Comparison of ENCODE assay signal across 7 mouse cellular contexts in the genomic region with DNA sequence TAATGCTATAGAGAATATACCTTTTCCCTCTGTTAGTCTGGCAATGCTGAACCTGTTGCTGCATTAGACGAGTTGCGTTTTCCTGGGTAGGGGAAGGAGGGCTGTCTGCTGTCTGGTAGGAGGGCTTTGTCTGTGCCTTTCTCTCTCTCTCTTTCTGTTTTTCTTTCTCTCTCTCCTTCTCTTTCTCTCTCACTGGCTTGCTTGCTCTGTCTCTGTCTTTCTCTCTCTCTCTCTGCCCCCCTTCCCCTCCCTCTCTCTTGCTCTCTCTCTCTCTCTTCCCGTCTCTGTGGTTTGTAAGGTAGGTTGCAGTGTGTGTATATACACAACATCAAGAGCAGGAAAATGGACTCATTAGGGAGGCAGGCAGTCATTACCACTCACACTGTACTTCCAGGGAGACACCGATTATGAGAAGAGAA. TPM values are rescaled to one million over a fixed set of nuclear protein-coding genes. Genes with fewer than 3 reads are reported as not detected.
DNase-seq lines count a peak whose midpoint lies in the region; ATAC-seq and TF ChIP-seq lines count a peak whose summit lies in the region.

No protein-coding gene starts in this region.

- TF ChIP-seq RAD21 in CH12.LX (IDR thresholded peaks at IDR 0.05; ENCODE audit: low read depth, low read length): no peak

- ATAC-seq in forebrain, embryonic 16.5 days: peak; percentile 84
- ATAC-seq in inflammation-experienced regulatory T-cells, adult 6 months: peak; percentile 87
- ATAC-seq in liver, embryonic 15.5 days (ENCODE audit: insufficient read depth): no peak
- no peak for ATAC-seq in neural tube, embryonic 13.5 days (ENCODE audit: low read depth)

- no peak for TF ChIP-seq EP300 in CH12.LX (IDR thresholded peaks at IDR 0.05; ENCODE audit: low read length)

- TF ChIP-seq CTCF in CH12.LX (conservative IDR thresholded peaks at IDR 0.05 in 1 of 2, IDR thresholded peaks at IDR 0.05 in 1 of 2; ENCODE audit: low read depth in 2 of 2, low read length in 2 of 2): no peak

- no peak for TF ChIP-seq POLR2A in CH12.LX (IDR thresholded peaks at IDR 0.05; ENCODE audit: low read depth, low read length)

- intact Hi-C loops in left cerebral cortex, postnatal 36 days (cut with DNase I): loop anchor here (5.0 kb wide), 1 partner anchor 600 kb away; no protein-coding TSS in a partner anchor

- no peaks in the 10 kb centered on the region for H3K79me2 ChIP-seq in CH12.LX (replicated peaks; ENCODE audit: control insufficient read depth, extremely low read depth, insufficient read depth, poor library complexity, severe bottlenecking)

- H3K4me2 ChIP-seq in CH12.LX (ENCODE audit: insufficient read depth, low read depth, poor library complexity, severe bottlenecking): peak overlapping the region; percentile 24
- H3K4me2 ChIP-seq in forebrain, embryonic 16.5 days (ENCODE audit: low read length): peak overlapping the region; percentile 54
- H3K4me2 ChIP-seq in liver, embryonic 15.5 days: peak overlapping the region; percentile 36
- peak overlapping the region; percentile 40 for H3K4me2 ChIP-seq in neural tube, embryonic 13.5 days

- 1% methylated on average over 4 of the region's 4 CpGs for WGBS in forebrain, embryonic 16.5 days
- 23% methylated on average over 4 of the region's 4 CpGs for WGBS in liver, embryonic 15.5 days (ENCODE audit: insufficient replicate concordance)
- 32% methylated on average over 4 of the region's 4 CpGs for WGBS in neural tube, embryonic 13.5 days

- no peaks in the 10 kb centered on the region for H3K27me3 ChIP-seq in CH12.LX (replicated peaks)
- H3K27me3 ChIP-seq in forebrain, embryonic 16.5 days (replicated peaks; ENCODE audit: control insufficient read depth, insufficient read depth, low read length): no peaks in the 10 kb centered on the region
- H3K27me3 ChIP-seq in liver, embryonic 15.5 days: no peaks in the 10 kb centered on the region
- H3K27me3 ChIP-seq in neural tube, embryonic 13.5 days: no peaks in the 10 kb centered on the region

- H3K36me3 ChIP-seq in CH12.LX (replicated peaks in 1 of 2; ENCODE audit: control insufficient read depth in 1 of 2, insufficient read depth in 1 of 2, low read length in 1 of 2): no peaks in the 10 kb centered on the region
- no peaks in the 10 kb centered on the region for H3K36me3 ChIP-seq in forebrain, embryonic 16.5 days (ENCODE audit: control insufficient read depth, insufficient read depth)
- no peaks in the 10 kb centered on the region for H3K36me3 ChIP-seq in liver, embryonic 15.5 days (replicated peaks)
- H3K36me3 ChIP-seq in neural tube, embryonic 13.5 days: no peaks in the 10 kb centered on the region

- no peak overlapping the region for H3K27ac ChIP-seq in CH12.LX (ENCODE audit: insufficient read depth, low read depth)
- peak overlapping the region; percentile 72 for H3K27ac ChIP-seq in forebrain, embryonic 16.5 days (ENCODE audit: low read length)
- peak overlapping the region; percentile 33; the same call in 1 of the 2 replicates for H3K27ac ChIP-seq in liver, embryonic 15.5 days (replicated peaks)
- peak overlapping the region; percentile 46 for H3K27ac ChIP-seq in neural tube, embryonic 13.5 days (replicated peaks)

- H3K9me3 ChIP-seq in CH12.LX (replicated peaks; ENCODE audit: low read length): no peaks in the 10 kb centered on the region
- no peaks in the 10 kb centered on the region for H3K9me3 ChIP-seq in forebrain, embryonic 16.5 days (ENCODE audit: control insufficient read depth, low read length)
- no peaks in the 10 kb centered on the region for H3K9me3 ChIP-seq in liver, embryonic 15.5 days (replicated peaks)
- no peaks in the 10 kb centered on the region for H3K9me3 ChIP-seq in neural tube, embryonic 13.5 days

- H3K4me3 ChIP-seq in CH12.LX (replicated peaks in 1 of 3; ENCODE audit: low read depth in 2 of 3, low read length in 2 of 3, poor library complexity in 1 of 3): no peak overlapping the region
- H3K4me3 ChIP-seq in forebrain, embryonic 16.5 days (replicated peaks; ENCODE audit: low read length): peak overlapping the region; percentile 35
- peak overlapping the region; percentile 37 for H3K4me3 ChIP-seq in liver, embryonic 15.5 days (replicated peaks)
- H3K4me3 ChIP-seq in neural tube, embryonic 13.5 days: peak overlapping the region; percentile 21

- DNase-seq in CH12.LX (ENCODE audit: extremely low read depth): no peak
- peak; percentile 59 for DNase-seq in adrenal gland, postnatal 10 days
- no peak for DNase-seq in left cerebral cortex, postnatal 36 days (ENCODE audit: low spot score in 2 of 2)

- H3K9ac ChIP-seq in CH12.LX (ENCODE audit: insufficient read depth, low read depth): no peak overlapping the region
- H3K9ac ChIP-seq in forebrain, embryonic 16.5 days (replicated peaks; ENCODE audit: low read depth, low read length): peak overlapping the region; percentile 51
- no peak overlapping the region for H3K9ac ChIP-seq in liver, embryonic 15.5 days
- peak overlapping the region; percentile 53; the same call in 1 of the 2 replicates for H3K9ac ChIP-seq in neural tube, embryonic 13.5 days

- dilution Hi-C loops in CH12.LX (cut with MboI; ENCODE audit: extremely low pct_ligation_motif_present, extremely low pct_unique_long_range_greater_than_20kb, low sequenced_read_pairs): no loop called here

- in situ Hi-C loops in CH12.LX (cut with MboI; ENCODE audit: low pct_ligation_motif_present, low pct_unique_long_range_greater_than_20kb, low sequenced_read_pairs): loop anchor here (25.0 kb wide), 1 partner anchor 255 kb away; no protein-coding TSS in a partner anchor

- peaks cover 0 to 3% of the 10 kb centered on the region in 2 experiments; a peak in 1 of 4 replicates for H3K4me1 ChIP-seq in CH12.LX (ENCODE audit: control insufficient read depth in 1 of 2, insufficient read depth in 2 of 2)
- peaks cover 14% of the 10 kb centered on the region for H3K4me1 ChIP-seq in forebrain, embryonic 16.5 days (replicated peaks; ENCODE audit: control insufficient read depth, insufficient read depth, low read length)
- peaks cover 3% of the 10 kb centered on the region; the same call in 1 of the 2 replicates for H3K4me1 ChIP-seq in liver, embryonic 15.5 days (replicated peaks)
- H3K4me1 ChIP-seq in neural tube, embryonic 13.5 days (replicated peaks): 0 out of 2 replicates have a peak, but pooled peaks cover 4% of the 10 kb centered on the region

TF ChIP-seq in CH12.LX, 34 proteins besides CTCF, POLR2A, EP300 and RAD21:
- no peak for TF ChIP-seq ZC3H11A (IDR thresholded peaks at IDR 0.05; ENCODE audit: low read depth, low read length)

RNA-seq across cellular contexts. Expression of gene Zbtb20, which starts 31.6 kb away (rescaled TPM):
- total RNA-seq in CH12.LX (2012; rRNA removed) (58.0 and 60.9 TPM in 2 replicates), CH12.LX (2014; rRNA removed) (23.2 and 24.9 TPM in 2 replicates)
- polyA plus RNA-seq in CH12.LX (2012; ENCODE audit: insufficient read length, low read depth): 51.6 and 57.2 TPM in 2 replicates
- 100 to 1,000 TPM in 1 of 2 experiments, 10 to 100 TPM in 1; 99.2 to 123 TPM for total RNA-seq in adrenal gland, postnatal 10 days (2021)
- polyA plus RNA-seq in forebrain, embryonic 16.5 days (2015; fragmentation: Nextera tagmentation; extraction: Ambion mirVana): 126 and 138 TPM in 2 replicates
- 10 to 100 TPM; 32.1 to 97.7 (median 96.1) TPM for polyA plus RNA-seq in inflammation-experienced regulatory T-cells, adult 6 months (2017; shearing (Covaris generic))
- polyA plus RNA-seq in liver, embryonic 15.5 days (2015; fragmentation: Nextera tagmentation; extraction: Ambion mirVana): 5.1 and 6.0 TPM in 2 replicates
- 61.5 and 71.4 TPM in 2 replicates for polyA plus RNA-seq in neural tube, embryonic 13.5 days (2015; fragmentation: Nextera tagmentation; extraction: Ambion mirVana)
- total RNA-seq in left cerebral cortex, postnatal 36 days (2021): 10 to 100 TPM; 40.1 to 64.5 TPM

Comparison
In these comparisons a context has a peak if more than half of its experiments do, and no peak if none do; other contexts are left out.
1. H3K4me3 ChIP-seq: peak in forebrain, embryonic 16.5 days (single experiment), liver, embryonic 15.5 days (single experiment) and neural tube, embryonic 13.5 days (single experiment); none in CH12.LX (0 of 3).
2. H3K9ac ChIP-seq: peak in forebrain, embryonic 16.5 days (single experiment) and neural tube, embryonic 13.5 days (single experiment); none in CH12.LX (single experiment) and liver, embryonic 15.5 days (single experiment).
3. ATAC-seq: peak in forebrain, embryonic 16.5 days (single experiment) and inflammation-experienced regulatory T-cells, adult 6 months (single experiment); none in liver, embryonic 15.5 days (single experiment) and neural tube, embryonic 13.5 days (single experiment).
4. Peak in every context shown above with its lines, with median percentiles within 50 percentile points of each other: H3K4me2 ChIP-seq.